Comparison of ENCODE assay signal across 19 mouse cellular contexts in genomic region chrX:142786160-142787052, GRCm38 (mm10).
DNase-seq lines count a peak whose midpoint lies in the region; ATAC-seq lines count a peak whose summit lies in the region.
"Had no signal": no experiment of that assay in that cellular context is flagged by ENCODE, and none has a peak within 500 bp of the region (broad histone marks: within the 10 kb centered on the region; RNA-seq: fewer than 3 reads in every experiment).

No protein-coding gene starts in this region.

- no peak overlapping the region for H3K4me2 ChIP-seq in forebrain, embryonic 13.5 days
- no peak overlapping the region for H3K4me2 ChIP-seq in forebrain, embryonic 14.5 days (ENCODE audit: low read length)
- H3K4me2 ChIP-seq in neural tube, embryonic 14.5 days (ENCODE audit: low read depth, low read length): no peak overlapping the region
- H3K4me2 ChIP-seq in intestine, embryonic 16.5 days (ENCODE audit: low read depth, low read length): no peak overlapping the region
- H3K4me2 ChIP-seq: heart, embryonic 11.5 days; limb, embryonic 13.5 days; midbrain, embryonic 12.5 days had no signal

- no peak for DNase-seq in forebrain, embryonic 10.5 days (ENCODE audit: extremely low spot score, low spot score)
- peak; percentile 11 for DNase-seq in left cerebral cortex, postnatal 4 days
- no peak for DNase-seq in left cerebral cortex, adult 18-20 months (ENCODE audit: low spot score in 2 of 2)
- DNase-seq in forebrain, embryonic 14.5 days (ENCODE audit: low spot score): peak; percentile 70
- DNase-seq in heart, adult 8-10 months (ENCODE audit: low spot score): no peak
- DNase-seq: cerebellum, adult 18-20 months; gastrocnemius, postnatal 14 days; heart, postnatal 36 days; kidney, adult 18-20 months; kidney, postnatal 14 days; lung, postnatal 14 days; retina, postnatal 1 day had no signal

- peak; percentile 41; the same call in 1 of the 2 replicates for ATAC-seq in forebrain, embryonic 13.5 days
- ATAC-seq in forebrain, embryonic 14.5 days: peak; percentile 44; the same call in 1 of the 2 replicates
- peak; percentile 65; the same call in 1 of the 2 replicates for ATAC-seq in neural tube, embryonic 14.5 days (ENCODE audit: low read depth)
- ATAC-seq in intestine, embryonic 16.5 days: no peak
- ATAC-seq: Patski had no signal

- H3K4me3 ChIP-seq in forebrain, embryonic 13.5 days: no peak overlapping the region
- no peak overlapping the region for H3K4me3 ChIP-seq in forebrain, embryonic 10.5 days
- H3K4me3 ChIP-seq in forebrain, embryonic 14.5 days (ENCODE audit: low read depth, low read length): no peak overlapping the region
- no peak overlapping the region for H3K4me3 ChIP-seq in neural tube, embryonic 14.5 days (ENCODE audit: low read depth, low read length)
- H3K4me3 ChIP-seq in intestine, embryonic 16.5 days (ENCODE audit: low read length): no peak overlapping the region
- H3K4me3 ChIP-seq: limb, embryonic 13.5 days; midbrain, embryonic 12.5 days had no signal

- no peaks in the 10 kb centered on the region for H3K4me1 ChIP-seq in forebrain, embryonic 13.5 days
- no peaks in the 10 kb centered on the region for H3K4me1 ChIP-seq in forebrain, embryonic 10.5 days
- no peaks in the 10 kb centered on the region for H3K4me1 ChIP-seq in forebrain, embryonic 14.5 days (ENCODE audit: control insufficient read depth, insufficient read depth, low read length)
- H3K4me1 ChIP-seq in neural tube, embryonic 14.5 days (ENCODE audit: control insufficient read depth, insufficient read depth, low read length): no peaks in the 10 kb centered on the region
- no peaks in the 10 kb centered on the region for H3K4me1 ChIP-seq in intestine, embryonic 16.5 days (ENCODE audit: control insufficient read depth, insufficient read depth, low read length)
- H3K4me1 ChIP-seq: limb, embryonic 13.5 days; midbrain, embryonic 12.5 days had no signal

- intact Hi-C loops in left cerebral cortex, postnatal 4 days (cut with DNase I): no loop called here

- H3K27ac ChIP-seq in forebrain, embryonic 13.5 days: peak overlapping the region; percentile 35; the same call in 1 of the 2 replicates
- no peak overlapping the region for H3K27ac ChIP-seq in forebrain, embryonic 10.5 days
- peak overlapping the region; percentile 23 for H3K27ac ChIP-seq in forebrain, embryonic 14.5 days (ENCODE audit: low read depth, low read length)
- H3K27ac ChIP-seq in neural tube, embryonic 14.5 days (ENCODE audit: low read depth, low read length): peak overlapping the region; percentile 57; the same call in 1 of the 2 replicates
- H3K27ac ChIP-seq in intestine, embryonic 16.5 days (ENCODE audit: low read length): no peak overlapping the region
- H3K27ac ChIP-seq: limb, embryonic 13.5 days; midbrain, embryonic 12.5 days had no signal

- H3K36me3 ChIP-seq in forebrain, embryonic 13.5 days (ENCODE audit: poor library complexity, severe bottlenecking): no peaks in the 10 kb centered on the region
- H3K36me3 ChIP-seq in forebrain, embryonic 10.5 days (replicated peaks): peaks cover 18% of the 10 kb centered on the region
- no peaks in the 10 kb centered on the region for H3K36me3 ChIP-seq in forebrain, embryonic 14.5 days (ENCODE audit: control insufficient read depth, insufficient read depth, low read length)
- no peaks in the 10 kb centered on the region for H3K36me3 ChIP-seq in neural tube, embryonic 14.5 days (ENCODE audit: control insufficient read depth, insufficient read depth, low read length)
- H3K36me3 ChIP-seq in intestine, embryonic 16.5 days (ENCODE audit: control insufficient read depth, insufficient read depth, low read length): no peaks in the 10 kb centered on the region
- H3K36me3 ChIP-seq: midbrain, embryonic 12.5 days had no signal

- H3K27me3 ChIP-seq in forebrain, embryonic 13.5 days: no peaks in the 10 kb centered on the region
- peaks cover 62% of the 10 kb centered on the region for H3K27me3 ChIP-seq in forebrain, embryonic 10.5 days (ENCODE audit: poor library complexity, severe bottlenecking)
- H3K27me3 ChIP-seq in forebrain, embryonic 14.5 days (replicated peaks; ENCODE audit: control insufficient read depth, insufficient read depth, low read length): no peaks in the 10 kb centered on the region
- no peaks in the 10 kb centered on the region for H3K27me3 ChIP-seq in neural tube, embryonic 14.5 days (ENCODE audit: control insufficient read depth, insufficient read depth, low read length)
- H3K27me3 ChIP-seq in intestine, embryonic 16.5 days (replicated peaks; ENCODE audit: control insufficient read depth, insufficient read depth, low read length): no peaks in the 10 kb centered on the region

- 73% methylated on average over 10 of the region's 10 CpGs for WGBS in forebrain, embryonic 13.5 days
- WGBS in forebrain, embryonic 10.5 days: 91% methylated on average over 10 of the region's 10 CpGs
- 71% methylated on average over 10 of the region's 10 CpGs for WGBS in forebrain, embryonic 14.5 days
- WGBS in neural tube, embryonic 14.5 days: 55% methylated on average over 10 of the region's 10 CpGs
- WGBS in intestine, embryonic 16.5 days: 86% methylated on average over 10 of the region's 10 CpGs

- no peak overlapping the region for H3K9ac ChIP-seq in forebrain, embryonic 13.5 days
- H3K9ac ChIP-seq in forebrain, embryonic 14.5 days (ENCODE audit: low read length): no peak overlapping the region
- no peak overlapping the region for H3K9ac ChIP-seq in neural tube, embryonic 14.5 days (replicated peaks; ENCODE audit: low read depth, low read length)
- H3K9ac ChIP-seq in intestine, embryonic 16.5 days (ENCODE audit: low read depth, low read length): no peak overlapping the region
- H3K9ac ChIP-seq: limb, embryonic 13.5 days; midbrain, embryonic 12.5 days had no signal

- H3K9me3 ChIP-seq in forebrain, embryonic 13.5 days (replicated peaks): no peaks in the 10 kb centered on the region
- no peaks in the 10 kb centered on the region for H3K9me3 ChIP-seq in forebrain, embryonic 10.5 days
- H3K9me3 ChIP-seq in forebrain, embryonic 14.5 days (replicated peaks; ENCODE audit: control insufficient read depth, low read length): no peaks in the 10 kb centered on the region
- no peaks in the 10 kb centered on the region for H3K9me3 ChIP-seq in neural tube, embryonic 14.5 days (ENCODE audit: control insufficient read depth, low read length)
- H3K9me3 ChIP-seq in intestine, embryonic 16.5 days (ENCODE audit: control insufficient read depth, low read length): no peaks in the 10 kb centered on the region
- H3K9me3 ChIP-seq: limb, embryonic 13.5 days; midbrain, embryonic 12.5 days had no signal

Comparison
In these comparisons a context has a peak if more than half of its experiments do, and no peak if none do; other contexts are left out.
1. H3K27ac ChIP-seq: peak in forebrain, embryonic 13.5 days (single experiment), forebrain, embryonic 14.5 days (single experiment) and neural tube, embryonic 14.5 days (single experiment); none in forebrain, embryonic 10.5 days (single experiment) and intestine, embryonic 16.5 days (single experiment).
2. DNase-seq: peak in left cerebral cortex, postnatal 4 days (single experiment) and forebrain, embryonic 14.5 days (single experiment); none in forebrain, embryonic 10.5 days (single experiment), left cerebral cortex, adult 18-20 months (0 of 2) and heart, adult 8-10 months (single experiment).